9 mouse cellular contexts compared by ENCODE assay signal in the genomic region with DNA sequence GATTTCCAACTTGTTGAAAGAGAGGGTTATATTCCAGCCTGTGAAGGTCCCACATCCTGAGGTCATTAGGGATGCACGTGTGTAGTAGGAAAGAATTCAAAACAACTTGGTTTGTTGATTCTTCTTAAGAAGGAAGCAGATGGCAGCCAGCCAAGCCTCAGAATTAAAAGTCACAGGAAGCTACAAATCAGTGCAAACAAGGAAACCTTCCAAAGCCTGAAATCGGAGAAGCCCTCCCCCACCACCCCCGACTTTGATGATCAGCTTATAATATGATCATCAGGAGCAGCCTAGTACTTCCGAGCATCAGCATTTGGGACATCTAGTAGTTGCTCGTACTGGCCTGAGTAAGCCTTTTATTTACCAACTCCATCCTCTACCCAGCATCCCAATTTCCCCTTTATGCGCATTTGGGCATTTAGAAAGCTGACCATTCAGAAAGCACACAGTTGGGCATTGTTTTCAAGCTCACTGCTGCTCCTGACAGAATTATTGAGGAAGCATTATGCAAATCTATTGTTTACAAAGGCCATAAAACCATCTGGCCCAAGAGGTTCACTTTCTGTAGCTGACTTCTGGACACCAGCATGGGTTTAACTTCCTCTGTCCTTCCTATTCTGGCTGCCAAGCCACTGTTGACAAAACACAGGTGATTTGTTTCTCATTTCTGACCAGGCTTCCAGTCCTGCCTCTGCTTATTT. TPM values are rescaled to one million over a fixed set of nuclear protein-coding genes. Genes with fewer than 3 reads are reported as not detected.
DNase-seq lines count a peak whose midpoint lies in the region; ATAC-seq lines count a peak whose summit lies in the region.
"Had no signal": no experiment of that assay in that cellular context is flagged by ENCODE, and none has a peak within 500 bp of the region (broad histone marks: within the 10 kb centered on the region; RNA-seq: fewer than 3 reads in every experiment).

No protein-coding gene starts in this region.

- no peak overlapping the region for H3K27ac ChIP-seq in forebrain, embryonic 14.5 days (ENCODE audit: low read depth, low read length)
- no peak overlapping the region for H3K27ac ChIP-seq in forebrain, embryonic 15.5 days (replicated peaks)
- peak overlapping the region; percentile 75 for H3K27ac ChIP-seq in limb, embryonic 10.5 days

- no peaks in the 10 kb centered on the region for H3K27me3 ChIP-seq in forebrain, embryonic 14.5 days (replicated peaks; ENCODE audit: control insufficient read depth, insufficient read depth, low read length)
- no peaks in the 10 kb centered on the region for H3K27me3 ChIP-seq in forebrain, embryonic 15.5 days
- H3K27me3 ChIP-seq in limb, embryonic 10.5 days (ENCODE audit: low read depth, poor library complexity, severe bottlenecking): no peaks in the 10 kb centered on the region

- no peak for ATAC-seq in forebrain, embryonic 14.5 days
- no peak for ATAC-seq in forebrain, embryonic 15.5 days (replicated peaks)

- no peak overlapping the region for H3K4me2 ChIP-seq in forebrain, embryonic 14.5 days (ENCODE audit: low read length)
- H3K4me2 ChIP-seq in forebrain, embryonic 15.5 days (replicated peaks): no peak overlapping the region

- DNase-seq in forebrain, embryonic 14.5 days (ENCODE audit: low spot score): peak; percentile 36
- DNase-seq in urinary bladder, postnatal 25 days (ENCODE audit: low spot score): peak; percentile 5
- DNase-seq in urinary bladder, adult 18-20 months (ENCODE audit: low spot score in 2 of 2): no peak
- DNase-seq in heart, postnatal 10 days: peak; percentile 53 to 61
- peak; percentile 41 for DNase-seq in limb, embryonic 10.5 days (ENCODE audit: low spot score)
- peak; percentile 21 for DNase-seq in ovary, postnatal 14 days (ENCODE audit: low spot score)
- no peak for DNase-seq in left cerebral cortex, postnatal 14 days (ENCODE audit: low spot score in 2 of 2)

- H3K4me1 ChIP-seq in forebrain, embryonic 14.5 days (ENCODE audit: control insufficient read depth, insufficient read depth, low read length): no peaks in the 10 kb centered on the region
- H3K4me1 ChIP-seq in forebrain, embryonic 15.5 days: 0 out of 2 replicates have a peak, but pooled peaks cover 3% of the 10 kb centered on the region
- peaks cover 17% of the 10 kb centered on the region for H3K4me1 ChIP-seq in limb, embryonic 10.5 days

- intact Hi-C loops in heart, postnatal 10 days (cut with DNase I): loop anchor here (2.0 kb wide), 1 partner anchor 59 kb away; no protein-coding TSS in a partner anchor
- intact Hi-C loops in left cerebral cortex, postnatal 14 days (cut with DNase I): no loop called here

- no peak overlapping the region for H3K9ac ChIP-seq in forebrain, embryonic 14.5 days (ENCODE audit: low read length)
- H3K9ac ChIP-seq in forebrain, embryonic 15.5 days (replicated peaks): no peak overlapping the region

- 50% methylated on average over 6 of the region's 6 CpGs for WGBS in forebrain, embryonic 14.5 days
- WGBS in forebrain, embryonic 15.5 days: 50% methylated on average over 6 of the region's 6 CpGs
- 37% methylated on average over 6 of the region's 6 CpGs for WGBS in limb, embryonic 10.5 days

- no peaks in the 10 kb centered on the region for H3K9me3 ChIP-seq in forebrain, embryonic 14.5 days (replicated peaks; ENCODE audit: control insufficient read depth, low read length)
- H3K9me3 ChIP-seq in forebrain, embryonic 15.5 days: no peaks in the 10 kb centered on the region
- H3K9me3 ChIP-seq in limb, embryonic 10.5 days (replicated peaks): no peaks in the 10 kb centered on the region

- no peak overlapping the region for H3K4me3 ChIP-seq in forebrain, embryonic 14.5 days (ENCODE audit: low read depth, low read length)
- H3K4me3 ChIP-seq in forebrain, embryonic 15.5 days: no peak overlapping the region
- H3K4me3 ChIP-seq in limb, embryonic 10.5 days: 0 out of 2 replicates have a peak overlapping the region, but pooled peaks have one; percentile 4
- H3K4me3 ChIP-seq: erythroblast, embryonic 14.5 days had no signal

- H3K36me3 ChIP-seq in forebrain, embryonic 14.5 days (ENCODE audit: control insufficient read depth, insufficient read depth, low read length): no peaks in the 10 kb centered on the region
- no peaks in the 10 kb centered on the region for H3K36me3 ChIP-seq in forebrain, embryonic 15.5 days
- no peaks in the 10 kb centered on the region for H3K36me3 ChIP-seq in limb, embryonic 10.5 days

RNA-seq across cellular contexts. Expression of gene Ppp3ca, which starts 59.9 kb away (rescaled TPM):
- polyA plus RNA-seq in forebrain, embryonic 14.5 days (2014; fragmentation: Nextera tagmentation; extraction: Ambion mirVana): 84.4 and 111 TPM in 2 replicates
- 141 and 153 TPM in 2 replicates for polyA plus RNA-seq in forebrain, embryonic 15.5 days (2015; fragmentation: Nextera tagmentation; extraction: Ambion mirVana)
- total RNA-seq in heart, postnatal 10 days (2021): 10 to 100 TPM; 60.0 to 61.2 TPM
- polyA plus RNA-seq in limb, embryonic 10.5 days (2016; fragmentation: Nextera tagmentation; extraction: Ambion mirVana): 34.3 and 47.4 TPM in 2 replicates
- 100 to 1,000 TPM; 725 to 756 TPM for total RNA-seq in left cerebral cortex, postnatal 14 days (2021)

Comparison
In these comparisons a context has a peak if more than half of its experiments do, and no peak if none do; other contexts are left out.
1. DNase-seq: peak in forebrain, embryonic 14.5 days (single experiment), urinary bladder, postnatal 25 days (single experiment), heart, postnatal 10 days (2 of 2), limb, embryonic 10.5 days (single experiment) and ovary, postnatal 14 days (single experiment); none in urinary bladder, adult 18-20 months (0 of 2) and left cerebral cortex, postnatal 14 days (0 of 2).